Mouse (Mus musculus) bone marrow, adult 2 months (tissue): ENCODE data around the gene Rps6ka5.

Experiments used
- CTCF ChIP-seq: fragments of 200-500 bp; IDR thresholded peaks from 2 replicates; pipeline ENCODE4 v1.5.1; 2011; ENCODE audit warnings: low read length, control low read depth; ENCODE audit not compliant: control insufficient read depth, insufficient read depth
- POLR2A ChIP-seq: fragments of 200-500 bp; IDR thresholded peaks from 2 replicates; pipeline ENCODE4 v1.6.1; 2011; ENCODE audit warnings: low read depth, mild to moderate bottlenecking, control low read depth, low read length, borderline replicate concordance; ENCODE audit not compliant: control insufficient read depth

DNA sequence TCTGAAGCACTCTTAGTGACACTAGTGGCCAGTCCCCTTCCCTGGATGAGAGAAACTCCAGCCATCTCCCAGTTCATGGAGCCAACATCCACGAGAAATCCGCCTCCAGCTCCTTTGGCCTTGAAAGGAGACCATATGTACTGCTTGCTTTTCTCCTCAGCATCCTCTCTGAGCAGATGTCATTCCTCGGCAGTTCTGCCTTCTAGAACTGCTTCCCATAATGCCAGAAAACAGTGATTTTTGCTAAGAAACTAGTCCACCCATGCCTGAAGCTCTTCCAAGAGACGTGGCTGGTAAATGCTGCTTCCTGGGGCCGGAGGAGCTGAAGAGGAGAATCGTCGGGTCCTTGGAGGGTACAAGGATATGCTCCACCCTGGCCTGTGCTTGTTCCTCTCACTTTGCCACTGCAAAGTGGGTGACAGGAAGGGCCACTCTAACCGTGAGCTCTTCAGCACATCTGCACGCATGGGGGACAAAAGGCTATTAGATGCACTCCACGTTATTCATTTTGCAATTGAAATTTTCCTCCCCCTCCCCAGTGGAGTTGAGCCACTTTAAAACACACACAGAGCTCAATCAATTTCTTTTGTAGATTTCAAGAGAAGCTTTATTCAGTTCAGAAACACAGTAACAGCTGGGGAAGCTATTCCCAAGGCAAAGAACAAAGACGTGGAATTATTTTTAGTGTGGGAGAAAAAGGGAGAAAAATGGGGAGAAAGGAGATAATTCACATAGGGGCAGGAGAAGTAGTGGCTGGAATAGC lies 36.1 kb upstream of the Rps6ka5 start:
- TF ChIP-seq POLR2A (no peak), CTCF (no peak)
